Mouse (Mus musculus) olfactory bulb, adult 2 months (tissue): ENCODE data around the gene Sox6. TPM values are rescaled to one million over a fixed set of nuclear protein-coding genes. Genes with fewer than 3 reads are reported as not detected.

ENCODE experiments used
- H3K27ac ChIP-seq: fragments of 200-500 bp; 2 replicates; pipeline ENCODE4 v1.5.1; 2012; ENCODE audit warnings: low read depth, low read length; ENCODE audit not compliant: insufficient read depth
- H3K4me1 ChIP-seq: fragments of 200-500 bp; 2 replicates; pipeline ENCODE4 v1.6.1; 2012; ENCODE audit warnings: low read length; ENCODE audit not compliant: control insufficient read depth, insufficient read depth
- H3K4me3 ChIP-seq: fragments of 200-500 bp; 2 replicates; pipeline ENCODE4 v1.5.1; 2012; ENCODE audit warnings: mild to moderate bottlenecking, low read depth, low read length, moderate library complexity; ENCODE audit not compliant: insufficient read depth
- CTCF ChIP-seq: fragments of 200-500 bp; IDR thresholded peaks from 2 replicates; pipeline ENCODE4 v1.5.1; 2012; ENCODE audit warnings: low read depth, mild to moderate bottlenecking, low read length, moderate library complexity; ENCODE audit not compliant: insufficient read depth
- POLR2A ChIP-seq: fragments of 200-500 bp; IDR thresholded peaks from 2 replicates; pipeline ENCODE4 v1.6.1; 2012; ENCODE audit warnings: mild to moderate bottlenecking, low read depth, low read length, moderate library complexity; ENCODE audit not compliant: insufficient read depth
- WGBS: fragments of 180-500 bp; shearing (Covaris S2); methylation state at CpG from one replicate; pipeline ENCODE4 v1.1.7; 2018; 5-methylcytosine and 5-hydroxymethylcytosine counted together
- polyA plus RNA-seq: library from polyadenylated mRNA; stranded (reverse); fragments of >200 nt; gene quantifications from 2 replicates; pipeline ENCODE4 v1.2.4, GENCODE M21; 2012; ENCODE audit warnings: low replicate concordance; ENCODE audit not compliant: missing spikeins, insufficient read depth, insufficient read length

Sox6 gene
- polyA plus RNA-seq, 1 experiment: not detected

- Histone ChIP-seq H3K27ac (no peak overlapping the region), H3K4me1 (no peaks in the 10 kb centered on the region), H3K4me3 (no peak overlapping the region)
- no peak for TF ChIP-seq CTCF
- no peak for TF ChIP-seq POLR2A
- 95% methylated on average over 2 of the region's 2 CpGs for WGBS
Observed at GRCm38 (mm10) chr7:115872903-115873302, 165.7 kb downstream of the Sox6 start.

GRCm38 (mm10) chr7:115868504-115868903 lies 170.1 kb downstream of the Sox6 start:
- 0 out of 2 replicates have a peak, but pooled peaks cover 2% of the 10 kb centered on the region for H3K4me1 ChIP-seq
- no peak for TF ChIP-seq POLR2A
- no peak for TF ChIP-seq CTCF
- WGBS: 81% methylated on average over 2 of the region's 2 CpGs
- H3K27ac ChIP-seq: no peak overlapping the region
- no peak overlapping the region for H3K4me3 ChIP-seq

- H3K4me3 ChIP-seq: no peak overlapping the region
- WGBS: 45% methylated on average over 10 of the region's 10 CpGs
- H3K4me1 ChIP-seq: 0 out of 2 replicates have a peak, but pooled peaks cover 2% of the 10 kb centered on the region
- TF ChIP-seq CTCF (no peak), POLR2A (no peak)
- H3K27ac ChIP-seq: no peak overlapping the region
Observed at GRCm38 (mm10) chr7:115867518-115868270, 170.9 kb downstream of the Sox6 start.

- no peak overlapping the region for H3K27ac ChIP-seq
- 63% methylated on average over 9 of the region's 9 CpGs for WGBS
- no peak for TF ChIP-seq CTCF
- TF ChIP-seq POLR2A: no peak
Observed at GRCm38 (mm10) chr7:115866698-115867500, 171.7 kb downstream of the Sox6 start.

GRCm38 (mm10) chr7:115865979-115866697 lies 172.5 kb downstream of the Sox6 start:
- Histone ChIP-seq H3K4me3 (no peak overlapping the region), H3K4me1 (0 out of 2 replicates have a peak, but pooled peaks cover 2% of the 10 kb centered on the region), H3K27ac (no peak overlapping the region)
- TF ChIP-seq CTCF: no peak
- no peak for TF ChIP-seq POLR2A
- 61% methylated on average over 9 of the region's 9 CpGs for WGBS

More at GRCm38 (mm10) chr7:115866698-115867500, 171.7 kb downstream of the Sox6 start:
- H3K4me3 ChIP-seq: no peak overlapping the region
- H3K4me1 ChIP-seq: 0 out of 2 replicates have a peak, but pooled peaks cover 2% of the 10 kb centered on the region

- WGBS: 65% methylated on average over 6 of the region's 6 CpGs
- H3K4me3 ChIP-seq: no peak overlapping the region
- TF ChIP-seq CTCF (no peak), POLR2A (no peak)
- H3K27ac ChIP-seq: no peak overlapping the region
- 0 out of 2 replicates have a peak, but pooled peaks cover 2% of the 10 kb centered on the region for H3K4me1 ChIP-seq
Observed at GRCm38 (mm10) chr7:115865231-115865630, 173.4 kb downstream of the Sox6 start.

- 57% methylated on average over 2 of the region's 2 CpGs for WGBS
- H3K4me1 ChIP-seq: 0 out of 2 replicates have a peak, but pooled peaks cover 2% of the 10 kb centered on the region
- TF ChIP-seq CTCF (no peak), POLR2A (no peak)
- H3K27ac ChIP-seq: no peak overlapping the region
- no peak overlapping the region for H3K4me3 ChIP-seq
Observed at GRCm38 (mm10) chr7:115864411-115864810, 174.2 kb downstream of the Sox6 start.

- WGBS: 91% methylated on average over 9 of the region's 9 CpGs
Observed at GRCm38 (mm10) chr7:115859691-115860401, 178.8 kb downstream of the Sox6 start.

More at GRCm38 (mm10) chr7:115859691-115860401, 178.8 kb downstream of the Sox6 start:
- H3K4me1 ChIP-seq: no peaks in the 10 kb centered on the region
- H3K4me3 ChIP-seq: no peak overlapping the region
- TF ChIP-seq CTCF: no peak
- no peak for TF ChIP-seq POLR2A
- no peak overlapping the region for H3K27ac ChIP-seq
